Mouse (Mus musculus): ENCODE data around the gene Taok3. TPM values are rescaled to one million over a fixed set of nuclear protein-coding genes. Genes with fewer than 3 reads are reported as not detected.

Gene Taok3
- polyA plus RNA-seq, 1 experiment from 2014 or later, result 8.0 TPM

DNA sequence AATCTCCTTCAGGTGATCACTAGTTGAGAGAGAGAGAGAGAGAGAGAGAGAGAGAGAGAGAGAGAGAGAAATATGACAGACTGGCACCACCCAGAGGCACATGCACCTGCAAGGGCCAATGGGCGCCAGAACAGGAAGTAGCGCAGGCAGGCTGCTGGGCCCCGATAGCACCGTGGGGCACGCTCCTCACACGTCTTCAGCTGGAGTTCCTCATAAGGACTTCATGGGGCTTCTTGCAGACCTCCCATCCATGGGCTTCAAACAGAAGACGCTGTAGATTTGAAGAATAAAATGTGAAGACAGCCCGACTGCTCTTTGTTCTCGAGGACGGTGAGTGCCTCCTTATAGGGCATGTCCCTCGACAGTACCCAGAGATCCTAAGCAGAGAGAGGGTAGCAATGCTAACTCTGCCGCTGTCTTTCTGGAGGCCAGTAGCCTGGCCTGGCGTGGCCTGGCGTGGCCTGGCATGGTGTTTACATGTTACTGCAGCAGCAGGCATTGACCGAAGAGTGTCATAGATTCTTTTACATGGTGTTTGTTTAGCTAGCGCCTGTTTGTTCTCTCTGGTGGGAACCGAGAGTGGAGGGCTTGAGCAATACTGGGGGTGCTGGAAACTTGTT is 13.6 kb downstream of the Taok3 start:
- Histone ChIP-seq H3K4me2 (no peak overlapping the region), H3K27ac (no peak overlapping the region), H3K27me3 (no peaks in the 10 kb centered on the region), H3K4me1 (replicated peaks) (peaks cover 11% of the 10 kb centered on the region), H3K36me3 (no peaks in the 10 kb centered on the region), H3K9ac (replicated peaks) (no peak overlapping the region), H3K9me3 (no peaks in the 10 kb centered on the region), H3K4me3 (replicated peaks) (no peak overlapping the region)
- ATAC-seq (ENCODE audit: insufficient number of reproducible peaks, insufficient read depth, low FRiP score, low TSS enrichment, low read depth), result no peak
- WGBS, result 83% methylated on average over 17 of the region's 17 CpGs

DNA sequence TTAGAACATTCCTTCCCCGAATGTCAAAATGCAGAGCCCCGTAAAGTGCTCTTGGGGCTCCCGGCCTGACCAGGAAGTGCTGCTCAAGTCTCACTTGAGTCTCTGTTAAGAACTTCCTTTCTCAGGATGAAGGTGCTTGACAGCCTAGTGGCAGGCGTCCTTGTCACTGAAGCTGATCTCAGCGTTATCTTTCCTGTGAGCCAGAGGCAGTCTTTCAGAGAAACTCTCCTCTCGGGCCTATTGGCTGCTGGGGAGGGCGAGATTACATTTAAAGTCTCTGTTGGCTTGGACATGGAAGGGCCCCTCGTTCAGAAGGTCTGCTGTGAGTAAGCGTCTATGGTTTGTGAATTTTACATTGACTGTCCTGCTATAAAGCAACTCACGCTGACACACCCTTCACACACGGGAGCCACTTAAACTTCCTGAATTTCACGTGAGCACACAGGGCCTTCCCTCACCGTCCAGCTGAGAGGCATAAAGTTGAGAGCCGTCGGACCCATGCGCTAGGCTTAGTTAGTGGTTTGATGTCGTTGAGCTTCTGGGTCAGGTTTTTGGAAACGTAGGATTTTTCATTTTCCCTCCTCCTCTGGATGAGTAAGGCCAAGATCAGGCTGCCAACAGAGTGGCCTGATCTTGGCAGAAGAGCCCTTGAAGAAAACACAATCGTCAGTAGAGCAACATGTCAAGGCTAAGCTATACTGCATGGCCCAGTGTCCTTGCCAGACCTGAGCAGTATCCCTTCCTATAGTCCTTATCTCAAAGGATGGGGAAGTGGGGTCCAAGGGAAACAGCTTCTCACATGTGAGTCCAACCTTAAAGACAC is 14.3 kb downstream of the Taok3 start:
- Histone ChIP-seq H3K36me3 (no peaks in the 10 kb centered on the region), H3K4me1 (replicated peaks) (peaks cover 11% of the 10 kb centered on the region), H3K27ac (no peak overlapping the region), H3K9ac (replicated peaks) (no peak overlapping the region), H3K27me3 (no peaks in the 10 kb centered on the region), H3K9me3 (no peaks in the 10 kb centered on the region), H3K4me2 (no peak overlapping the region), H3K4me3 (replicated peaks) (no peak overlapping the region)
- 68% methylated on average over 19 of the region's 19 CpGs for WGBS
- no peak for ATAC-seq (ENCODE audit: insufficient number of reproducible peaks, insufficient read depth, low FRiP score, low TSS enrichment, low read depth)

DNA sequence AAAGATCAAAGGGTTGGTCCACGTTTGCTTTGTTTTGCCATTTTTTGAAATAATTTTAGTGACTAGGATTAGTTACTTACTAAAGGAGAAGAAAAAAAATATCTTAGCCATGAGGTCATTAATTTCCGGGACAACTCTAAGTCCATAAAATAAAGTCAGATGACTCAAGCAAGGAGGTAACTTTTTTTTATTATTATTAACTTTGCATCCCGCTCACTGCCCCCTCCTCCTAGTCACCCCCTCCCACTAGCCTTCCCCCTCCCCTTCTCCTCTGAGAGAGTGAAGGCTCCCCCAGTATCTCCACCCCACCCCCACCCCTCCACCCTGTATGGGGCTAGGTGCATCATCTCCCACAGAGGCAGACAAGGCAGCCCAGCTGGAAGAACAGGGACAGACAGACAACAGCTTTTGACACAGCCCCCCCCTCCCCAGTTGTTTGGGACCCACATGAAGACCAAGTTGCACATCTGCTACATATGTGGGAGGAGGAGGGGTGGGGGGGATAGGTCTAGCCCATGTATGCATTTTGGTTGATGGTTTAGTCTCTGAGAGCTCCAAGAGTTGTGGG is 15.0 kb downstream of the Taok3 start:
- 58% methylated on average over 3 of the region's 3 CpGs for WGBS
- no peak overlapping the region for H3K4me3 ChIP-seq (replicated peaks)

DNA sequence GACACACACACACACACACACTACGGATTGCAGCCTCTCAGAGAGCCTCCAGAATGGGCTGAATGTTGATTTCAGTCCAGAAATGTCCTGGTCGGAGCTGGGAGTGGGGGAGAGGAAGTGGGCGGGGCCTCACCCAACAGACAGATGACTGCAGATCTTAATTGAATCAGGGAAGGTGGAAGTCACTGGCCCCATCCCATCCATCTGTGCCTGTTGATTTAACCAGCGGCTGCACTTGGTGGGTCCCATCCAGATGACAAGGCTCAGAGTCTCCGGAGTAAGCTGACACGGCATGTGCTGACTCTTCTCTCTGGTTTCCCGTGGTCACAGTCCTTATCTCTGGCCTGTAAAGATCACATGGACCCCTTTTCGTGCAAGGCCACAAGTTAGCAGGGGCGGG is 15.9 kb downstream of the Taok3 start:
- 20% methylated on average over 9 of the region's 9 CpGs for WGBS
- H3K36me3 ChIP-seq, result no peaks in the 10 kb centered on the region
- peak overlapping the region; percentile 17 for H3K4me2 ChIP-seq
- H3K4me1 ChIP-seq (replicated peaks), result peaks cover 11% of the 10 kb centered on the region
- no peak overlapping the region for H3K27ac ChIP-seq
- 0 out of 2 replicates have a peak overlapping the region, but pooled peaks have one; percentile 34 for H3K9ac ChIP-seq (replicated peaks)
- H3K27me3 ChIP-seq, result no peaks in the 10 kb centered on the region
- ATAC-seq (ENCODE audit: insufficient number of reproducible peaks, insufficient read depth, low FRiP score, low TSS enrichment, low read depth), result peak; percentile 37; the same call in 1 of the 2 replicates
- no peak overlapping the region for H3K4me3 ChIP-seq (replicated peaks)
- H3K9me3 ChIP-seq, result no peaks in the 10 kb centered on the region

More for the DNA sequence above, 15.0 kb downstream of the Taok3 start:
- no peak overlapping the region for H3K27ac ChIP-seq
- no peaks in the 10 kb centered on the region for H3K27me3 ChIP-seq
- peaks cover 11% of the 10 kb centered on the region for H3K4me1 ChIP-seq (replicated peaks)
- no peaks in the 10 kb centered on the region for H3K9me3 ChIP-seq
- H3K36me3 ChIP-seq, result no peaks in the 10 kb centered on the region
- ATAC-seq (ENCODE audit: insufficient number of reproducible peaks, insufficient read depth, low FRiP score, low TSS enrichment, low read depth), result no peak
- no peak overlapping the region for H3K9ac ChIP-seq (replicated peaks)
- no peak overlapping the region for H3K4me2 ChIP-seq

DNA sequence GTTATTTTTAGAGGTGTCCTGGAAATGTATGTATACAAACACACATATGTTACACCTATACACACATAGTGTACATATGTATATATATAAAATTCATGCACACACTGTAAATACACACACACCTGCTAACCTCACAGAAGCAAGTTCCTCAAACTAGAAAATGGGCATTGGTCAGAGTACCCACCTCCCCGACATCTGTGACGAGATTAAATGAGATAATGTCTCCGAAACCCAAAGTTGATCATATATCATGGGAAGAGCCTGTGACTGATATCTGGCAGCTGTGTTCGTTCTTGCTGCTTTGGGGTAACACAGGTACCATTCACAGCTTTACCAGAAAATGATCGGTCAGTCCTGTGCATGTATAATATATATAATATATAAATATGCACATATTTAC is 16.6 kb downstream of the Taok3 start:
- WGBS, result 76% methylated on average over 5 of the region's 5 CpGs
- no peak overlapping the region for H3K27ac ChIP-seq
- no peaks in the 10 kb centered on the region for H3K36me3 ChIP-seq
- no peaks in the 10 kb centered on the region for H3K27me3 ChIP-seq
- no peak overlapping the region for H3K4me3 ChIP-seq (replicated peaks)
- H3K4me2 ChIP-seq, result no peak overlapping the region
- no peak for ATAC-seq (ENCODE audit: insufficient number of reproducible peaks, insufficient read depth, low FRiP score, low TSS enrichment, low read depth)
- H3K4me1 ChIP-seq (replicated peaks), result peaks cover 11% of the 10 kb centered on the region
- H3K9ac ChIP-seq (replicated peaks), result no peak overlapping the region
- no peaks in the 10 kb centered on the region for H3K9me3 ChIP-seq

DNA sequence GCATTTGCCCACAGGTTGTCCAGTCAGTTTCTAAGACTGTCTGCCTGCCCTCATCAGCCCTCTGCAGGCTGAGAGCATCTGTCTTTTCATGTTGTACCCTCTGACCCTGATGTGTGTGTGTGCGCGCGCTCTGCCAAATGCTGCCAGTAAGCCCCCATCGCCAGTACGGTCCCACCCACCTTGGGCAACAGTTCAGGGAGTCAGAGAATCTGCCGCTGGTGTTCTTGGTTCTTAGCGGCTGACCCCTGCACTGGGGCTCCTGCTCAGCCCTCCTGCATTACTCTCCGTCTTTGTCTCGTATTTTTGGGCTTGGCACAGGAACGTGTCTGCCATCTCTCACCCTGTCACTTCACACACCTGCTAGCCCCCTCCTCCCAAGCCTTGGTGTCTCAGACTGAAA is 17.1 kb downstream of the Taok3 start:
- no peak for ATAC-seq (ENCODE audit: insufficient number of reproducible peaks, insufficient read depth, low FRiP score, low TSS enrichment, low read depth)
- Histone ChIP-seq H3K27ac (no peak overlapping the region), H3K4me2 (no peak overlapping the region), H3K9me3 (no peaks in the 10 kb centered on the region), H3K4me3 (replicated peaks) (no peak overlapping the region), H3K36me3 (no peaks in the 10 kb centered on the region), H3K27me3 (no peaks in the 10 kb centered on the region), H3K4me1 (replicated peaks) (peaks cover 11% of the 10 kb centered on the region), H3K9ac (replicated peaks) (no peak overlapping the region)
- WGBS, result 42% methylated on average over 10 of the region's 10 CpGs

DNA sequence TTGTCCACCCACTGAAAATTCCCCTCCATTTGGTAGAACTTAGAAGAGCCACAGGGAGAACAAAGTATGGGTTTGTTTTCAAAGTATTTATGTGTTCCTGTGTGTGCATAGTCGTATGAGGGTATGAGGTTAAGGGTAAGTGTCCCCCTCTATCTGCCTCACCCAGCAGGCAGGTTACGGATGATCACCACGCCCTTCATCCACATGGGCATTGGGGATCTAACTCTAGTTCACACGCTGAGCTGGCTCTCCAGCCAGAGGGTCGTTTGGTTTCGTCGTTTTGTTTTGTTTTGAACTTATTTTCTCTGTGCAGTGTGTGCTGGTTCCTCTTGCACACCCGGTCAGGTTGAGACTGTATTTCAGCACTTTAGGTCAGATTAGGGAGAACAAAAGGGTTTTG is 17.7 kb downstream of the Taok3 start:
- Histone ChIP-seq H3K4me2 (no peak overlapping the region), H3K4me3 (replicated peaks) (no peak overlapping the region), H3K27ac (no peak overlapping the region), H3K36me3 (no peaks in the 10 kb centered on the region), H3K4me1 (replicated peaks) (peaks cover 11% of the 10 kb centered on the region), H3K9ac (replicated peaks) (no peak overlapping the region), H3K27me3 (no peaks in the 10 kb centered on the region), H3K9me3 (no peaks in the 10 kb centered on the region)
- 78% methylated on average over 8 of the region's 8 CpGs for WGBS
- ATAC-seq (ENCODE audit: insufficient number of reproducible peaks, insufficient read depth, low FRiP score, low TSS enrichment, low read depth), result no peak

DNA sequence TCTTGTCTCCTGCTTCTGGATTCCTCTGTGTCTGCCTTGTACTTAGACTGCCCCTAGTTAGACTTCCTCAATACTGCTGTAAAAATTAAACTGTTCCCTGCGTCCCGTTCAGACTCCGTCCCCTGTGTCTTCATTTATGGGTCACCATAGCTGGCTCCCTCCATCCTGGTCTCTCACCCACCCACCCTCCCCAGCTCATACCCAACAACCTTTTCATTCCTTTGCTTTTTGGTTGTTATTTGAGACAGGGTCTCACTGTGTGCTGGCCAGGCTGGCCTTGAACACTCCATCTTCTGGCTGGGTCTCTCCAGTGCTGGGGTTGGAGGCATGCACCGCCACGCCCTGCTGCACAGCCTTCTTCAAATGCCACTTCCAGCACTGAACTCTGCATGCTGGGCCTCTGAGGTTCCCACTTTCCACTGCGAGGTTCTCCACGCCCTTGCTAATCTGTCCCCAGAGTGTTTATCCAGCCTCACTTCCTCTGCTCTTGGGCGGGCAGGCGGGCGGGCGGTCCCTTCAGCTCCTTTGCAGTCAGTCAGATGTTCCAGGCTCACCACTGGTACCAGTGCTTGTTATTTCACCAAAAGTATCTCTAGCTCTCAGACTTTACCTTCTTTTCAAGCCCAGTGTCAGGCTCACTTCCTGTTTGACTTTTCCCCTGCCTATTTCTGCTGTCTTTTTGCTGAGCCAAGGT is 18.5 kb downstream of the Taok3 start:
- H3K9me3 ChIP-seq, result no peaks in the 10 kb centered on the region
- H3K9ac ChIP-seq (replicated peaks), result no peak overlapping the region
- H3K4me1 ChIP-seq (replicated peaks), result peaks cover 11% of the 10 kb centered on the region
- no peak overlapping the region for H3K4me2 ChIP-seq
- ATAC-seq (ENCODE audit: insufficient number of reproducible peaks, insufficient read depth, low FRiP score, low TSS enrichment, low read depth), result no peak; the same call in 1 of the 2 replicates
- no peak overlapping the region for H3K27ac ChIP-seq
- H3K36me3 ChIP-seq, result no peaks in the 10 kb centered on the region
- no peaks in the 10 kb centered on the region for H3K27me3 ChIP-seq
- WGBS, result 82% methylated on average over 11 of the region's 11 CpGs
- no peak overlapping the region for H3K4me3 ChIP-seq (replicated peaks)

DNA sequence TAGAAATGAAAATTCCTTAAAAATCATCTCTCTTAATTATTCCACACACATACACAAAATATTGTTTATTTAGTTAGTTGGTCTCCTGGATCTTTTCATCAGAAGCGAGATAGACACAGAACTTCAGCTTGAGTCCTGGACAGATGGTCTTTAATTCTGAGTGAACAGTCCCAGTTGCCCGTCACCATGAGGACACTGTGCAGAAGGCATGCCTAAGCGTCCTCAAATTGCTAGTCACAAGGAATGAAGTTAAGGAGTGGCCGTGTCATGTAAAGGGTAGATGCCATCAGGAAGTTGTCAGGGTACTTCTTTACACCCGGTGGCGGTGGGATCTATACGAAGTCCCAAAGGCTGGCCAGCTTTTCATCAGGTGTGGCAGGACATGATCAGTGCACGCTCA is 19.9 kb downstream of the Taok3 start:
- Histone ChIP-seq H3K4me3 (replicated peaks) (no peak overlapping the region), H3K27me3 (no peaks in the 10 kb centered on the region), H3K27ac (no peak overlapping the region), H3K9ac (replicated peaks) (no peak overlapping the region), H3K4me1 (replicated peaks) (peaks cover 11% of the 10 kb centered on the region), H3K4me2 (no peak overlapping the region), H3K9me3 (no peaks in the 10 kb centered on the region), H3K36me3 (no peaks in the 10 kb centered on the region)
- ATAC-seq (ENCODE audit: insufficient number of reproducible peaks, insufficient read depth, low FRiP score, low TSS enrichment, low read depth), result no peak
- 71% methylated on average over 8 of the region's 8 CpGs for WGBS

DNA sequence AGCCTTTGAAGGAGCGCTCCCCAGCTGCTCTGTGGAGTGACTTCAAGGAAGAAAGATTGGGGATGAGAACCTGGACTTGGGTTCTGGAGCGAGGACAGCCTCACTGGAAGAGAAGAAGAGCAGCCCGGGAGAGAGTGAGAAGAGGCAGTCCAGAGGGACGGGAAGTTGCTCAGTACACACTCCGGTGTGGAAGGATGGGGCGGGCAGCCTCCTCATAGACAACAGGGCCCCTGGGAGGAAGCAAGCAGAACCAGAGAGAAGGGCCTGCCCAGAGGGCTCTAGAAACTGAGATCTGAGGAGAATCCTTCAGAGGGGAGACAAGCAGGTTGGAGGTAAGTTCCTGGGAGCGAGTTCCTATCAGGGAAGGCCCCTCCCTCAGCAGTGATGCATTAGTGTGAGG is 20.4 kb downstream of the Taok3 start:
- Histone ChIP-seq H3K9ac (replicated peaks) (no peak overlapping the region), H3K4me2 (no peak overlapping the region), H3K9me3 (no peaks in the 10 kb centered on the region), H3K27me3 (no peaks in the 10 kb centered on the region), H3K36me3 (no peaks in the 10 kb centered on the region), H3K4me3 (replicated peaks) (no peak overlapping the region), H3K27ac (no peak overlapping the region), H3K4me1 (replicated peaks) (peaks cover 7% of the 10 kb centered on the region)
- 71% methylated on average over 7 of the region's 7 CpGs for WGBS
- ATAC-seq (ENCODE audit: insufficient number of reproducible peaks, insufficient read depth, low FRiP score, low TSS enrichment, low read depth), result no peak

DNA sequence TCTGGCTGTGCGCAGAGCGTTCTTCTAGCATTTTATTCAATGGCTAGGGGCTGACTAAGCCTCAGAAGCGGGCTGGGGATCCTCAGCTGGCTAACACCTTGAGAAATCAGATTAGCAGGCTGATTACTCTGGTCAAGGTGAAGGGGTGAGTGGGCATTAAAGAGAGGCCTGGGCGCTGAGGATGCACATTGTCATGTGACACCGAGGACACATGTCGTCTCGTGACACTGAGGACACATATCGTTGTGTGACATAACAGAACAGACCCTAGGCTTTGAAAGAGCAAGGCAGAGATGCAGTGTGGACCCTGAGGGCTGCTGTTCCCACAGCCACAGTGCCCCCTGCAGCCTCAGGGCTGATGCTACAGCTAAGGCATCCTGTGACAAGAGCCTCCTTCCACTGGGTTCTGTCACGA is 23.8 kb downstream of the Taok3 start:
- Histone ChIP-seq H3K4me2 (no peak overlapping the region), H3K27me3 (no peaks in the 10 kb centered on the region), H3K4me1 (replicated peaks) (no peaks in the 10 kb centered on the region), H3K9me3 (peaks cover 5% of the 10 kb centered on the region), H3K36me3 (no peaks in the 10 kb centered on the region), H3K4me3 (replicated peaks) (no peak overlapping the region), H3K9ac (replicated peaks) (no peak overlapping the region), H3K27ac (no peak overlapping the region)
- WGBS, result 59% methylated on average over 9 of the region's 9 CpGs
- no peak for ATAC-seq (ENCODE audit: insufficient number of reproducible peaks, insufficient read depth, low FRiP score, low TSS enrichment, low read depth)
